Mouse (Mus musculus) myocyte (in vitro differentiated cells): ENCODE measurements around the gene Syt1. TPM values are rescaled to one million over a fixed set of nuclear protein-coding genes. Genes with fewer than 3 reads are reported as not detected.
A peak's percentile ranks its signal among the peaks of the same experiment; 100 is the strongest.

Experiments used
- H3K27me3 ChIP-seq: one replicate; pipeline ENCODE4 v1.6.1; 2011; ENCODE audit not compliant: control insufficient read depth, insufficient read depth, insufficient read length
- H3K36me3 ChIP-seq: one replicate; pipeline ENCODE4 v1.6.1; 2011; ENCODE audit not compliant: control insufficient read depth, insufficient read depth
- H3K4me2 ChIP-seq: one replicate; pipeline ENCODE4 v1.6.1; 2011; ENCODE audit warnings: low read depth, control low read depth
- H3K4me3 ChIP-seq: one replicate; pipeline ENCODE4 v1.5.1; 2011; ENCODE audit warnings: mild to moderate bottlenecking, control low read depth, moderate library complexity
- H3K79me2 ChIP-seq: one replicate; pipeline ENCODE4 v1.6.1; 2011; ENCODE audit not compliant: control insufficient read depth, insufficient read depth
- H3ac ChIP-seq: one replicate; pipeline ENCODE4 v1.6.1; 2011; ENCODE audit not compliant: control insufficient read depth, insufficient read length
- CEBPB ChIP-seq: IDR thresholded peaks from 2 replicates; pipeline ENCODE4 v1.6.1; 2011; ENCODE audit warnings: mild to moderate bottlenecking, moderate library complexity; ENCODE audit not compliant: poor library complexity, insufficient read depth, severe bottlenecking
- E2F4 ChIP-seq: IDR thresholded peaks from one replicate; pipeline ENCODE4 v1.6.1; 2011; ENCODE audit warnings: mild to moderate bottlenecking, control low read depth, moderate library complexity; ENCODE audit not compliant: insufficient read depth
- MAX ChIP-seq: IDR thresholded peaks from one replicate; pipeline ENCODE4 v1.6.1; 2011; ENCODE audit warnings: low read depth, mild to moderate bottlenecking, control low read depth
- MYOD1 ChIP-seq, 3 experiments: IDR thresholded peaks; one replicate each; pipeline ENCODE4 v1.6.1; 2011; ENCODE audit warnings: control low read depth in 2 of 3, low read depth in 2 of 3, mild to moderate bottlenecking in 2 of 3, moderate library complexity in 1 of 3; ENCODE audit not compliant: insufficient read length in 2 of 3, control insufficient read depth in 1 of 3
- MYOG ChIP-seq, 3 experiments: IDR thresholded peaks; one replicate each; pipeline ENCODE4 v1.6.1; 2011; ENCODE audit warnings: control low read depth in 2 of 3, low read depth in 2 of 3, mild to moderate bottlenecking in 2 of 3; ENCODE audit not compliant: insufficient read length in 2 of 3, control insufficient read depth in 1 of 3, insufficient read depth in 1 of 3
- POLR2A ChIP-seq: IDR thresholded peaks from one replicate; pipeline ENCODE4 v1.6.1; 2011; ENCODE audit warnings: low read depth, mild to moderate bottlenecking, control low read depth, moderate library complexity; ENCODE audit not compliant: insufficient read length
- POLR2AphosphoS2 ChIP-seq: IDR thresholded peaks from one replicate; pipeline ENCODE4 v1.6.1; 2011; ENCODE audit warnings: low read depth, control low read depth; ENCODE audit not compliant: insufficient read length
- REST ChIP-seq: IDR thresholded peaks from one replicate; pipeline ENCODE4 v1.6.1; 2011; ENCODE audit warnings: mild to moderate bottlenecking, control low read depth, moderate library complexity; ENCODE audit not compliant: insufficient read depth, insufficient read length
- SRF ChIP-seq: IDR thresholded peaks from one replicate; pipeline ENCODE4 v1.6.1; 2011; ENCODE audit warnings: low read depth; ENCODE audit not compliant: control insufficient read depth, insufficient read length
- TCF12 ChIP-seq: IDR thresholded peaks from one replicate; pipeline ENCODE4 v1.6.1; 2011; ENCODE audit warnings: mild to moderate bottlenecking, control low read depth; ENCODE audit not compliant: poor library complexity, insufficient read depth, severe bottlenecking
- TCF3 ChIP-seq: IDR thresholded peaks from one replicate; pipeline ENCODE4 v1.6.1; 2011; ENCODE audit warnings: low read depth, control low read depth; ENCODE audit not compliant: insufficient read length
- USF1 ChIP-seq: IDR thresholded peaks from one replicate; pipeline ENCODE4 v1.6.1; 2011; ENCODE audit warnings: low read depth, mild to moderate bottlenecking, control low read depth, moderate library complexity
- polyA plus RNA-seq: library from polyadenylated mRNA; unstranded; fragments of >200 nt; fragmentation: generic; extraction: Trizol; gene quantifications from one replicate; pipeline ENCODE4 v1.2.1, GENCODE M21; 2012; ENCODE audit warnings: missing spikeins

The Syt1 gene
- polyA plus RNA-seq, 1 experiment = 0.06 TPM

- no peaks in the 10 kb centered on the region for H3K79me2 ChIP-seq
- H3K36me3 ChIP-seq = no peaks in the 10 kb centered on the region
- no peaks in the 10 kb centered on the region for H3K27me3 ChIP-seq
- TF ChIP-seq POLR2A (no peak), SRF (no peak), MAX (no peak), E2F4 (no peak), TCF12 (no peak), CEBPB (no peak), MYOD1 (IDR thresholded peaks at IDR 0.05; ENCODE audit: control insufficient read depth in 1 of 3, insufficient read length in 2 of 3, low read depth in 2 of 3) (no peak), TCF3 (no peak), MYOG (IDR thresholded peaks at IDR 0.05; ENCODE audit: control insufficient read depth in 1 of 3, insufficient read depth in 1 of 3, insufficient read length in 2 of 3, low read depth in 2 of 3) (no peak), USF1 (no peak)
- no peak overlapping the region for H3K4me3 ChIP-seq
- H3ac ChIP-seq = no peak overlapping the region
- no peak overlapping the region for H3K4me2 ChIP-seq
Measured at GRCm38 (mm10) chr10:108979660-108980059, 31.1 kb downstream of the Syt1 start.

- no peaks in the 10 kb centered on the region for H3K27me3 ChIP-seq
- H3K36me3 ChIP-seq = no peaks in the 10 kb centered on the region
- H3K4me2 ChIP-seq = no peak overlapping the region
- no peaks in the 10 kb centered on the region for H3K79me2 ChIP-seq
- TF ChIP-seq POLR2A = no peak
- no peak overlapping the region for H3ac ChIP-seq
- H3K4me3 ChIP-seq = no peak overlapping the region
Measured at GRCm38 (mm10) chr10:108954952-108955351, 55.8 kb downstream of the Syt1 start.

DNA sequence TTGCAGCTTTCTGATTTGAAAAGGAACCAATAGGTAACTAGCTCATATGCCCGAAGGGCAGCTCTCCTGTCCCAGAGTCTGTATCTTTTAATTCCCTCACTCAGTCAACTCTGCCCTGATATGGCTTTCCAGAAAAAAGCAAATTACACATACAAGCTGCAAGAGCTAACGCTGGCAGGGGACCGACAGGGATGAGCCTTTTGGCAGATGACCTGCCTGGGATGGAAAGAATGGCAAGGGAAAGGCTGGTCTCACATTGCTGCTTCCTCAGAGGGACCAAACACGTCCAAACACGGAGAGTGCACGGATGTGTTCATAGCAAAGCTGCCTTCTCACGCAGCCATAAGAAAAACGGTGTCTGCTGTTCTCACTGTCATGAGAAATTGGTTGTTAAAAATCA is 58.6 kb downstream of the Syt1 start:
- H3K36me3 ChIP-seq = no peaks in the 10 kb centered on the region
- TF ChIP-seq USF1 = no peak
- no peak for TF ChIP-seq SRF
- TF ChIP-seq MYOG (IDR thresholded peaks at IDR 0.05; ENCODE audit: control insufficient read depth in 1 of 3, insufficient read depth in 1 of 3, insufficient read length in 2 of 3, low read depth in 2 of 3) = no peak
- no peak for TF ChIP-seq TCF3
- no peak for TF ChIP-seq MYOD1 (IDR thresholded peaks at IDR 0.05; ENCODE audit: control insufficient read depth in 1 of 3, insufficient read length in 2 of 3, low read depth in 2 of 3)
- no peak for TF ChIP-seq TCF12
- TF ChIP-seq MAX = no peak
- TF ChIP-seq POLR2AphosphoS2 = no peak
- TF ChIP-seq E2F4 = no peak
- TF ChIP-seq POLR2A = no peak
- no peak for TF ChIP-seq CEBPB
- no peak for TF ChIP-seq REST
- H3K27me3 ChIP-seq = no peaks in the 10 kb centered on the region
- H3K79me2 ChIP-seq = no peaks in the 10 kb centered on the region
- peak overlapping the region; percentile 5 for H3K4me2 ChIP-seq
- H3K4me3 ChIP-seq = no peak overlapping the region
- no peak overlapping the region for H3ac ChIP-seq

DNA sequence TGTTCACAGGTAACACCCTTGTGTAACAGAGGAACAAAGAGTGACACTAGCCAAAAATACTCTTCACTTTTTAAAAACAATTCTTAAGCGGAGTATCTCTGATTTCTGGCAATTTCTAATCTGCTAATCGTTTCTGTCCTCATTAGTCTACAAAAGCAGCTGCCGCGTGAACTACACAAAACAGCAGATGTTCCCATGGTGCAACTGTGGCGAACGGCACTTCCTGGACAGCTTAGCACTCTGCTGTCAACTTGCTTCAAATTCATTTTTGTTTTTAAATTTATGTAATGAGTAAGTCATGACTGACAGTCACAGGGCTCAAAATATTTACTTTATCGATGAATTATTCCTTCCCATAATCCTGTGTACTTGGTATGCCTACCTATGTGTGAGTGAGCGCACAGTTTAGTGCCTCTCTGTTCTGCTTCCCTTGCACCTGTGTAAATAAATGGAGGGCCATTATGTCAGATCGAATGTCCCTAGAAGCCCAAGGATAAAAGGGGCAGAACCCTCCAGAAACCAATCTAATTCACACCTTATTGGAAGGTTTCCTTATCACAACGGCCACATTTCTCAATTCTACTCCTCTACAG is 73.8 kb downstream of the Syt1 start:
- no peaks in the 10 kb centered on the region for H3K36me3 ChIP-seq
- no peaks in the 10 kb centered on the region for H3K79me2 ChIP-seq
- H3K4me3 ChIP-seq = no peak overlapping the region
- H3K27me3 ChIP-seq = no peaks in the 10 kb centered on the region
- H3K4me2 ChIP-seq = no peak overlapping the region
- H3ac ChIP-seq = no peak overlapping the region
- TF ChIP-seq REST = no peak
- TF ChIP-seq MYOG (IDR thresholded peaks at IDR 0.05; ENCODE audit: control insufficient read depth in 1 of 3, insufficient read depth in 1 of 3, insufficient read length in 2 of 3, low read depth in 2 of 3) = no peak
- TF ChIP-seq USF1 = no peak
- TF ChIP-seq CEBPB = no peak
- TF ChIP-seq TCF3 = no peak

- no peaks in the 10 kb centered on the region for H3K79me2 ChIP-seq
- no peaks in the 10 kb centered on the region for H3K36me3 ChIP-seq
- no peaks in the 10 kb centered on the region for H3K27me3 ChIP-seq
- TF ChIP-seq REST = no peak
- TF ChIP-seq TCF12 = peak; percentile 10
- peak; percentile 34 to 81 (median 39) for TF ChIP-seq MYOG (IDR thresholded peaks at IDR 0.05; ENCODE audit: control insufficient read depth in 1 of 3, insufficient read depth in 1 of 3, insufficient read length in 2 of 3, low read depth in 2 of 3)
- no peak for TF ChIP-seq USF1
- TF ChIP-seq E2F4 = no peak
- peak in 2 of 3 experiments; percentile 59 to 89 for TF ChIP-seq MYOD1 (IDR thresholded peaks at IDR 0.05; ENCODE audit: control insufficient read depth in 1 of 3, insufficient read length in 2 of 3, low read depth in 2 of 3)
- no peak overlapping the region for H3K4me3 ChIP-seq
- H3ac ChIP-seq = no peak overlapping the region
- H3K4me2 ChIP-seq = peak overlapping the region; percentile 50
Measured at GRCm38 (mm10) chr10:108930299-108930698, 80.5 kb downstream of the Syt1 start.
